Mouse (Mus musculus) left cerebral cortex, postnatal 25 days (tissue): ENCODE measurements at regions not wholly inside any gene's neighbourhood (a gene's known extent, or its start where the extent isn't known, plus 50 kb on each side); places are given as distances from the start of the nearest gene placed in this dataset.
"Not testable (repeated sequence)": the region's sequence is repeated elsewhere in the genome, so short reads cannot be mapped to it uniquely, and the experiment has no call there.

Experiments
- DNase-seq, 2 experiments: peaks; one replicate each; pipeline ENCODE4 v3.0.0; 2022; ENCODE audit warnings: low spot score in 2 of 2, mixed read lengths in 1 of 2
- intact Hi-C: fragments of 180-260 bp; cut with DNase I; formaldehyde crosslinking; loops from one replicate; pipeline ENCODE4 v1.15.1; 2025

DNA sequence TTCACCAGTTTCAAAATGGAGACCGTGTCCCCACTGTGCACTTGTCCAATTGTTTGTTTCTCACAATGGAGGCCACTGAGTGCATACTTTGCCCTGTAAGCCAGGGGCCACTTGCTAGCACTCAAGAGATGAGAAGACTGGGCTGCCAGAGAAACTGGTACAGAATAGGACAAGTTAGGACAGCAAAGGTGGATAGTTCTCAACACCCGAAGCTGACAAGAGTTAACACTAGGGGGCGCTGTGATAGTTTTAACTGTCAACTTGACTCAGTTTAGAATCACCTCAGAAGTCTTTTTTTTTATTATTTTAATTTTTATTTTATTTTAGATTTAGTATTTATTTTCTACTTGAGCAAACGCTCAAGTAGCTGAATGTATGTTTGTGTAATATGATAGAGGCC, 188.2 kb upstream of the Asap2 start:
- intact Hi-C loops, DNase-seq: not testable (repeated sequence)

DNA sequence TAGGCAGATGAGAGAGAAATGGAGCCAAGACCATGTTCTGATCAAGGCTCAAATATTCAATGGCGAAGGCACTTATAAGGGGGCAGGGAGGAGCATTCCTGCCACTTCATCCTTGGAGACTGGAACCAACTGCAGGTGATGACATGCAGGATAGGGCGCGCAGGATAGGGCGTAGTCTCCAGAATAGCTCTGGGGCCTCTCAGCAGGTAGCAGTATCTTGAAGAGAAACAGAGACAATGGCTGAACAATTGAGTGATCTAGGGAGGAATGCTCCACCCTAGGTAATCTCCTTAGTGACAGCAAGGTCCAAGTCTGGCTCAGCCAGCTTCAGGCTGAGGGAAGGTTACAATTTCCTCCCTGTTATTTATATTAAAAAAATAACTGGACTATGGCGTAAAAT, 184.8 kb upstream of the Asap2 start:
- DNase-seq, intact Hi-C loops: not testable (repeated sequence)

DNA sequence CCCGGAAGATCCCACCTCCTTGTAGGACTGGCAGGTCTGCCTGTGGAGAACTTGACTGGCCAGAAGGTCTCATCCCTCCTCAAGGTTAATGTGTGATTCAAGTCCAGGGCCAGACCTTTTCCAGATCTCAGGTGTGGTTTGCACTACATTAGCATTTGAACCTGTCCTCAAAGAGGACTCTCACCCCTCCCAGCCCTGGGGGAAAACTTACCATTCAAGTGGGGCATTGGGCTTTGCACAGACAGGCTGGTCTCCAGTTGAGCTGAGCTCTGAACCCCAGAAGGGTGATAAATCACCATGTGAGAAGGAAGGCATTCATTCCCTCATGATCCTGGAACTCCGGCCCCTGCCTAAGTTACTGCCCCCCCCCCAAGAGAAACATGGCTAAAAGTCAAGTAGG, 183.6 kb upstream of the Asap2 start:
- DNase-seq, result no peak

DNA sequence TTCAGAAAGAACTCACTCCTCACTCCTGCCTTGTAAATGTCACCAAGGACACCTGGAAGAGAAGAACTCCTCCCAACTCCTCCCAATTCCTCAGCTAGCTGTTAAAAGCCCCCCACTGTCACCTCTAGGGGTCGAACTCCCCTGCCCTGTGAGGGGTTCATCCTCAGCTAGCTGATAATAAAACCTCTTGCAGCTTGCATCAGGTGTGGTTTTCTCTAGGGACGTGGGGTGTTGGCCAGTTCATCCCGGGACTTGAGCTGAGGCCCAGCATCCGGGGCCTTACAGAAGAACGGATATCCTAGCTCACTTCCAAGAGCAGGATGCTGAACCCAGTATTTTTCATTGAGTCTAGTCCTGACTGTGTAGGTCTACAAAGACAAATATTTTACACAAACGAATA, 176.4 kb upstream of the Asap2 start:
- intact Hi-C loops, DNase-seq: not testable (repeated sequence)

More for the DNA sequence above, 183.6 kb upstream of the Asap2 start:
- intact Hi-C loops, result no loop called here

DNA sequence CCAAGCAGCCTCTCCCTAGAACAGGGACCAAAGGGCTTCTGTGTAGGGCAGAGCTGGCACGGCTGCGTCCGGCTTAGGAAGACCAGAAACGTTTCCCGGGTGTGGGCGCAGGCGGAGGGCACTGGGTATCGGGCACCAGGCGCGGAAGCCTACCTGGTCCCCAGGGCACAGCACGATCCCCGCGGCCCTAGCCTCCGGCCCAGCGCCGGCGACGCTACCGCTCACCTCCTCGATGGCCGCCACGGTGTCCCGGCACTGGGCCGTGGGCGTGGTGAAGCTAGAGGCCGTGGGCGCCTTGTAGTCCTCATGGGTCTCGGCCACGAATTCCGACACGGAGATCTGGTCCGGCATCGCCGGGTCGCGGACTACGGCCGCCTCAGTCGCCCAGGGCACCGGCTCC, 175.1 kb upstream of the Asap2 start:
- intact Hi-C loops, result not testable (repeated sequence)

DNA sequence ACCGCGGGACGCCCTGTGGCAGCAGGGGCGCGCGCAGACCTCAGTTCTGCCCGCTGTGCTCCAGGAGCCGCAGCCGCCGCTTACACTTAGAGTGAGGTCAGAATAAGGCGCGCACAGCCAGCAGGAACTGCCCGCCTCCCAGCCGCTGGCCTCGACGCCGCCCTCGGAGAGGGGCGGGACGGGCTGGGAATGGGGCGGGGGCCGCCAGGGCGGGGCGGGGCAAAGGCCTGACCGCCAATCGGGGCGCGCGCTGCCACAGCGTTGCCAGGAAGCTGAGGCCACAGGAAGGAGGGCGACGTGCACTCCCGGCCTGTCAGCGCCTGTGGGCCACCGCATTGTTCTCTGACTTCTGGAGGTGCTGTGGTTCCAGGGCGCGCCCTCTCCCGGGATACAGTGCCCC, 174.7 kb upstream of the Asap2 start:
- DNase-seq, result peak; percentile 1
- intact Hi-C loops, result no loop called here

More for the DNA sequence above, 175.1 kb upstream of the Asap2 start:
- not testable (repeated sequence) for DNase-seq

DNA sequence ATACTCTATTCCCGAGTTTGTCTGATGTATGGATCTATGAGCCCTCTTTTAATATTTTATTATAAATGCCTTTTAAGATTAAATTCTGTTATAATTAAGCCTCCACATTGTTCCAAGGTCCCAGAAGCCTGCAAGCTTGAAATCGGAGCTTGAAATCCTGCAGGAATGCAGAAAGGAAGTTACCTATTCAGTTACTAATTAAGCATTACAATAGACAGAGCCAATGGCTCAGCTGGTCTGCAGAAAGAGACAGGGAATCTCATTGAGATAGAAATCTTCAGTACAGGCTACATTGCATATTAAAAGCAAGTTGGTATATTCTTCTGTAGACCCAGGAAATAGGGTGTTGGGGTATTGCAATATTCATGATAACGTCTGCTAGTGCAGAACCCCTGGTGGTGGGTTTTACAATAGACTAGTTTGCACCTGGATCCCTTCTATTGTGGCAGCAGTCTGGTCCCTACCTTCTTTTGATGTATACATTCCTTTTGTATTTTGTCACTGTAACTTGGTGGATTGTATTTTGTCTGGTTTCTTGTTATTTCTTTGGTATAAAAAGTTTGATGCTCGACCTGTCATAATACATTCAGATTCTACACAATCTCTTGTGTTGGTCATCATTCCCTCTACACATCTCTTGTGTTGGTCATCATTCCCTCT, 146.5 kb upstream of the Asap2 start:
- DNase-seq, intact Hi-C loops: not testable (repeated sequence)

DNA sequence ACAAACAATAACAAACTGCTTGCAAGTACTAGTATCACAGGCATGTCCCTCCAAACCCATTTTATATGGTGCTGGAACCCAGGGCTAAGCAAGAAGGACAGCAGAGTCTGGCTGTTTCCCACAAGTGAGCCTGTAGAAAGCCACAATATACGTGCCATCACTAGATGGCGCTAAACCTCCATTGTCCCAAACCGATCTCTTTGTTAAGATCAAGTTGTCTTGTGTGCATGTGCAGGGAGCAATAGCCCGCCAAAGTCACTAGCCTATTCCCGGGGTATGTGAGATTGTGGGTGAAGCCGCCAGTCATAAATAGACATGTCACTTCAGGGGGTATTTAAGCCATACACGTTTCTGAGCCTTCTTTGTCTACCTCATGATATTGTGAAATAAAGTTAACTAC, 145.4 kb upstream of the Asap2 start:
- intact Hi-C loops, result not testable (repeated sequence)
- DNase-seq, result peak; percentile 1

DNA sequence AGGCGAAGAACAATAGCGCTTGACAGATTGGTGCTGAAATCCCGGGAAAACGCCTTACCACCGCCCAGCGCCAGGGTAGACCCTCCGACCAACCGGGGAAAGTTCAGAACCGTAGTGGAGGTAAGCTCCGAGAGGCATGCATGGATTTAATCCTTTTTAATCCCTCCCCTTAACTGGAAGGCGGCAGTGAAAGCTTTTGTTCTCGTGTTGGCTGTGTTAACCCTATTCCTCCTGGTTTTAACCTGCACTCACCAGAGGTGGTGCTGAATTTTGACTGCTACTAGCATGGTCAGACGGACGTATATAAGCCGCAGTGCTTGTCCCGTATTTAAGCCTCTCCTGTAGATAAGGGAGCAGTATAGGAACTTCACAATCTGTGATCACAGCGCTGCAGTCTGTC, 145.0 kb upstream of the Asap2 start:
- DNase-seq, result no peak
- intact Hi-C loops, result no loop called here

DNA sequence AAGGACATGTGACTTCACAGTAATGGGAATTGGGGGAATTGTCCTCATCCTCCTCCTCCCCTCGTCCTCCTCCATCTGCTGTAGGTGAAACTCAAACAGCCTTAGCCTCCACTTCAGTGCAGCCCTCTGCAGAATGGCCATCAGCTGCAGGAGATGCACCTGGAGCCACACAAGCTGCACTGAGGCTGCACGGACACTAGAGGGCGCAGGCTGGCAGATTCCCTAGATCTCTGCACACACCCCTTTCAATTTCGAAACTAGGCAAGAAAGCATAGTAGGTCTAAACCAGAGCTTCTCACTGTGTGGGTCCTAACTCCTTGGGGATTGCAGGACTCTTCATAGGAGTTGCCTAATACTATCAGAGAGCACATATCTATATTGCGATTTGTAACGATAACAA, 106.2 kb upstream of the Asap2 start:
- DNase-seq, intact Hi-C loops: not testable (repeated sequence)

DNA sequence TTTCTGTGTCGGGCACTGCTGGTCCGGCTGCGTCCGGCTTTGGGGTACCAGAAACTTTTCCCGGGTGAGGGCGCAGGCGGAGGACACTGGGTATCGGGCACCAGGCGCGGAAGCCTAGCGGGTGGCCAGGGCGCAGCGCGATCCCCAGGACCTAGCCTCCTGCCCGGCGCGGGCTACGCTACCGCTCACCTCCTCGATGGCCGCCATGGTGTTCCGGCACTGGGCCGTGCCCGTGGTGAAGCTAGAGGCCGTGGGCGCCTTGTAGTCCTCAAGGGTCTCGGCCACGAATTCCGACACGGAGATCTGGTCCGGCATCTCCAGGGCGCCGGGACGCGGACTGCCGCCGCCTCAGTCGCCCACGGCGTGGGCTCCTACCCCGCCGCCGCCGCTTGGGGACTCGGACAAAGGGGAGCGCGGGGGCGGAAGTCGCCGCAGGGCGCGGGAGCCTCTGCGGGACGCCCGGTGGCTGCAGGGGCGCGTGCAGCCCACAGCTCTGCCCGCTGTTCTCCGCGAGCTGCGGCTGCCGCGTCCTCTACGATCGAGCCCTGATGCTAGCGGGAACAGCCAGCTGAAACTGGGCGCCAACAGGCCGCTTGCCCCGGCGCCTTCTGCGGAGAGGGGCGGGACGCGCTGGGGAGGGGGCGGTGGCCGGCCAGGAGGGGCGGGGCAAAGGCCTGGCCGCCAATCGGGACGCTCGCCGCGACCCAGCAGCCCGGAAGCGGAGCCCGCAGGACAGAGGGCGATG, 69.4 kb upstream of the Asap2 start:
- intact Hi-C loops, result not testable (repeated sequence)
- DNase-seq, result peak; percentile 41 to 49

DNA sequence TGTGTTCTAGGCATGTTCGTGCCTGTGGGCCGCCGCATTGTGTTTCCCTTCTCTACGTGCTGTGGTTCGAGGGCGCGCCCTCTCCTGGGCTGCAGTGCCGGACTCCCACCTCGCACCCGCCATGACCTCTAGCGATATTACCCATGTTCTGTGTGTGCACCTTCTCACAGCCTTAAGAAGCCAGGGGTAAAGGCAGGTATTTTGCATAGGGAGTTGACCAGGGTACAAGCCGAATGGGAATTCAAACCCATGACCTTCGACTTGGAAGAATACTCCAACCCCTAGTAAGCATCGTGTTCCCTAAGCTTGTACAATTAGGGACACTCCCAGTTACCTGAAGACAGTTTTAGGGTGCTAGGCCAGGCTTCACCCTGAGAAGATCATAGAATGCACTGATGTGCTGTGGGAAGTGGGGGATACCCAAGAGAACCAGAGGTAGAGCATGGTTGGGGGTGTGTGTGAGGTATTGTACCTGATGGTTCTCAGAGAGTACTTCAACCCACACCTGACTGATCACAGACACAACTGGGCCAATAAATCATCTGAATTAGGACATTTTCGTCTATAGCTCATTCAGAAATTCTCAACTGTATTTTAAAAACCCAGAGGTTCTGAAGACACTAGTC, 68.7 kb upstream of the Asap2 start:
- intact Hi-C loops, result not testable (repeated sequence)

DNA sequence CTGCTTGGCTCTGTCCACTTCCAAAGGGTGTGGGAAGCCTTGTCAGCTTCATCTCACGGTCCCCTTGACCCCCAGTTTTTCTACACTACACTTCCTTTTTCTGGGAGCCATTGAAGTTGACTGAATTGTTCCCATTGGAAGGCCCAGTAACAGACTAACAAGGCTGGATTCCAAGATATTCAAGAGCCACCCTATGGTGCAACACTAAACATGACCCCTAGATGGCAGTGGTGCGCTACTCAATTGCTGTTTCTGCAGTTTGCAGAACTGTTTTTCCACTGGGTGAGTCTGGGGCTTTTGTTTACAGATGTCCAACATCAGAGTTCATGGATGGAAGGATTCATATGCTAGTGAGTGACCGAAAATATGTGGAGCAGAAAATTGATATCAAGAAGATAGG, 61.3 kb upstream of the Asap2 start:
- intact Hi-C loops, result loop anchor here (5.0 kb wide), 1 partner anchor 333 kb away; no protein-coding TSS in a partner anchor
- peak; percentile 43 to 67 for DNase-seq

More for the DNA sequence above, 68.7 kb upstream of the Asap2 start:
- DNase-seq, result not testable (repeated sequence)
